Mouse (Mus musculus) limb, embryonic 14.5 days (tissue): ENCODE data around the gene Arl6ip5. TPM values are rescaled to one million over a fixed set of nuclear protein-coding genes. Genes with fewer than 3 reads are reported as not detected.
A peak's percentile ranks its signal among the peaks of the same experiment; 100 is the strongest.

Source experiments
- ATAC-seq: fragments of 200-750 bp; cut with Nextera tagmentation; 2 replicates; pipeline ENCODE4 v1.8.0; 2017; ENCODE audit warnings: low read depth, moderate number of reproducible peaks, moderate TSS enrichment; ENCODE audit not compliant: low FRiP score
- DNase-seq: peaks from one replicate; pipeline ENCODE4 v3.0.0-alpha.2; 2015; ENCODE audit warnings: low spot score
- H3K27ac ChIP-seq: fragments of 300-500 bp; sonication (generic); replicated peaks from 2 replicates; pipeline ENCODE4 v1.5.1; 2014; ENCODE audit warnings: low read depth, mild to moderate bottlenecking, low read length, moderate library complexity, mixed read lengths
- H3K27me3 ChIP-seq: fragments of 300-500 bp; sonication (generic); 2 replicates; pipeline ENCODE4 v1.6.1; 2014; ENCODE audit warnings: low read length, mixed read lengths; ENCODE audit not compliant: control insufficient read depth, insufficient read depth
- H3K36me3 ChIP-seq: fragments of 300-500 bp; sonication (generic); 2 replicates; pipeline ENCODE4 v1.6.1; 2014; ENCODE audit warnings: mild to moderate bottlenecking, low read length, moderate library complexity, mixed read lengths; ENCODE audit not compliant: control insufficient read depth, insufficient read depth
- H3K4me1 ChIP-seq: fragments of 300-500 bp; sonication (generic); 2 replicates; pipeline ENCODE4 v1.6.1; 2014; ENCODE audit warnings: antibody characterized with exemption, low read length, mixed read lengths; ENCODE audit not compliant: control insufficient read depth, insufficient read depth
- H3K4me2 ChIP-seq: fragments of 300-500 bp; sonication (generic); replicated peaks from 2 replicates; pipeline ENCODE4 v1.6.1; 2014; ENCODE audit warnings: low read depth, mild to moderate bottlenecking, low read length, moderate library complexity; ENCODE audit not compliant: severe bottlenecking
- H3K4me3 ChIP-seq: fragments of 300-500 bp; sonication (generic); replicated peaks from 2 replicates; pipeline ENCODE4 v1.5.1; 2014; ENCODE audit warnings: low read length
- H3K9ac ChIP-seq: fragments of 300-500 bp; sonication (generic); 2 replicates; pipeline ENCODE4 v1.6.1; 2014; ENCODE audit warnings: mild to moderate bottlenecking, low read depth, low read length, moderate library complexity; ENCODE audit not compliant: severe bottlenecking
- H3K9me3 ChIP-seq: fragments of 300-500 bp; sonication (generic); 2 replicates; pipeline ENCODE4 v1.6.1; 2016; ENCODE audit warnings: low read length; ENCODE audit not compliant: control insufficient read depth
- POLR2A ChIP-seq: fragments of 200-500 bp; IDR thresholded peaks from 2 replicates; pipeline ENCODE4 v1.8.0; 2012; ENCODE audit warnings: inconsistent platforms, mild to moderate bottlenecking, moderate library complexity, borderline replicate concordance; ENCODE audit not compliant: insufficient read depth, insufficient read length; ENCODE audit errors: extremely low read depth
- WGBS: fragments of 180-500 bp; shearing (Covaris S2); extraction: QIAGEN DNeasy Blood & Tissue Kit; methylation state at CpG from one replicate; pipeline ENCODE4 v1.1.7; 2014; 5-methylcytosine and 5-hydroxymethylcytosine counted together
- polyA plus RNA-seq, 2 experiments: library from polyadenylated mRNA; depleted of rRNA in 1 of 2; stranded (reverse) in 1 of 2; unstranded in 1 of 2; fragments of >200 nt; fragmentation: Nextera tagmentation in 1 of 2; extraction: Ambion mirVana in 1 of 2; gene quantifications; 2 replicates each; pipeline versions ENCODE4 v1.2.1 to v1.2.3; 2012 to 2014

The Arl6ip5 gene
- 79.8 and 81.3 TPM in 2 replicates for polyA plus RNA-seq (2012; rRNA removed)
- polyA plus RNA-seq (2014; fragmentation: Nextera tagmentation; extraction: Ambion mirVana) = 48.6 and 49.1 TPM in 2 replicates

GRCm38 (mm10) chr6:97210191-97210961 is at the start of gene Arl6ip5:
Gene Arl6ip5 (plus strand): TSS chr6:97210689.
- peak within 1 kb of the TSS; percentile 89 for H3K4me2 ChIP-seq
- no peaks in the 10 kb centered on the region for H3K9me3 ChIP-seq
- no peaks in the 10 kb centered on the region for H3K27me3 ChIP-seq
- peak within 1 kb of the TSS; percentile 64 for H3K4me3 ChIP-seq
- ATAC-seq (peak; percentile 85), DNase-seq (peak; percentile 93)
- WGBS = 9% methylated on average over 32 of the region's 32 CpGs
- H3K36me3 ChIP-seq = no peaks in the 10 kb centered on the region
- no peak within 1 kb of the TSS for H3K27ac ChIP-seq
- no peak for TF ChIP-seq POLR2A
- H3K9ac ChIP-seq = peak within 1 kb of the TSS; percentile 70
- peaks cover 9% of the 10 kb centered on the region for H3K4me1 ChIP-seq

GRCm38 (mm10) chr6:97175716-97176115 is 34.8 kb upstream of the Arl6ip5 start:
- no peak for ATAC-seq

GRCm38 (mm10) chr6:97178491-97179366 is 31.8 kb upstream of the Arl6ip5 start, which contains the start of gene Tmf1:
Gene Tmf1 (minus strand): TSS chr6:97179122.
- peak; percentile 63; the same call in 1 of the 2 replicates for TF ChIP-seq POLR2A
- H3K36me3 ChIP-seq = peaks cover 19% of the 10 kb centered on the region
- H3K9me3 ChIP-seq = no peaks in the 10 kb centered on the region
- H3K27me3 ChIP-seq = no peaks in the 10 kb centered on the region
- H3K4me3 ChIP-seq = peak within 1 kb of the TSS; percentile 95
- peaks cover 18% of the 10 kb centered on the region for H3K4me1 ChIP-seq
- H3K4me2 ChIP-seq = peak within 1 kb of the TSS; percentile 83
- ATAC-seq = peak; percentile 97
- DNase-seq = peak; percentile 95
- H3K27ac ChIP-seq = peak within 1 kb of the TSS; percentile 92
- peak within 1 kb of the TSS; percentile 96 for H3K9ac ChIP-seq
- under 1% methylated on average over 57 of the region's 80 CpGs for WGBS

More at GRCm38 (mm10) chr6:97175716-97176115, 34.8 kb upstream of the Arl6ip5 start:
- TF ChIP-seq POLR2A = no peak
- no peaks in the 10 kb centered on the region for H3K9me3 ChIP-seq
- no peak overlapping the region for H3K9ac ChIP-seq
- no peak overlapping the region for H3K27ac ChIP-seq
- no peaks in the 10 kb centered on the region for H3K27me3 ChIP-seq
- H3K4me1 ChIP-seq = peaks cover 18% of the 10 kb centered on the region
- H3K4me2 ChIP-seq = no peak overlapping the region
- no peak overlapping the region for H3K4me3 ChIP-seq
- H3K36me3 ChIP-seq = peaks cover 38% of the 10 kb centered on the region
- 80% methylated on average over 11 of the region's 11 CpGs for WGBS
- DNase-seq = no peak

GRCm38 (mm10) chr6:97179367-97179828 is 31.1 kb upstream of the Arl6ip5 start:
- Histone ChIP-seq H3K4me2 (peak overlapping the region; percentile 83), H3K9me3 (no peaks in the 10 kb centered on the region), H3K27me3 (no peaks in the 10 kb centered on the region), H3K9ac (peak overlapping the region; percentile 96), H3K27ac (peak overlapping the region; percentile 92), H3K4me3 (peak overlapping the region; percentile 95), H3K4me1 (peaks cover 18% of the 10 kb centered on the region), H3K36me3 (peaks cover 19% of the 10 kb centered on the region)
- TF ChIP-seq POLR2A = no peak
- DNase-seq (no peak), ATAC-seq (peak; percentile 41)
- whole genome bisulfite sequencing = 9% methylated on average over 11 of the region's 11 CpGs

- peaks cover 39% of the 10 kb centered on the region for H3K36me3 ChIP-seq
- no peak overlapping the region for H3K4me2 ChIP-seq
- peaks cover 9% of the 10 kb centered on the region for H3K4me1 ChIP-seq
- DNase-seq = no peak
- WGBS = 69% methylated on average over 3 of the region's 3 CpGs
- H3K9ac ChIP-seq = no peak overlapping the region
- no peaks in the 10 kb centered on the region for H3K9me3 ChIP-seq
- H3K4me3 ChIP-seq = no peak overlapping the region
- ATAC-seq = no peak
- no peak overlapping the region for H3K27ac ChIP-seq
- no peak for TF ChIP-seq POLR2A
- no peaks in the 10 kb centered on the region for H3K27me3 ChIP-seq
These were observed 10.1 kb upstream of the Arl6ip5 start for GRCm38 (mm10) chr6:97200437-97200836.
